Mouse (Mus musculus) forebrain, postnatal 0 days (tissue): ENCODE measurements at regions not wholly inside any gene's neighbourhood (a gene's known extent, or its start where the extent isn't known, plus 50 kb on each side); places are given as distances from the start of the nearest gene placed in this dataset.

ENCODE experiments used
- ATAC-seq: fragments of 200-750 bp; cut with Nextera tagmentation; 2 replicates; pipeline ENCODE4 v1.8.0; 2017; ENCODE audit warnings: mild to moderate bottlenecking, moderate library complexity
- DNase-seq: peaks from one replicate; pipeline ENCODE4 v3.0.0-alpha.2; 2015
- H3K27ac ChIP-seq: fragments of 300-500 bp; sonication (generic); 2 replicates; pipeline ENCODE4 v1.5.1; 2014; ENCODE audit warnings: low read depth, mild to moderate bottlenecking, antibody characterized with exemption, low read length, moderate library complexity, mixed read lengths
- H3K27me3 ChIP-seq: fragments of 300-500 bp; sonication (generic); 2 replicates; pipeline ENCODE4 v1.6.1; 2014; ENCODE audit warnings: mild to moderate bottlenecking, low read length, mixed read lengths; ENCODE audit not compliant: insufficient read depth
- H3K36me3 ChIP-seq: fragments of 300-500 bp; sonication (generic); 2 replicates; pipeline ENCODE4 v1.6.1; 2014; ENCODE audit warnings: mild to moderate bottlenecking, moderate library complexity; ENCODE audit not compliant: insufficient read depth
- H3K4me1 ChIP-seq: fragments of 300-500 bp; sonication (generic); 2 replicates; pipeline ENCODE4 v1.6.1; 2014; ENCODE audit warnings: antibody characterized with exemption; ENCODE audit not compliant: insufficient read depth
- H3K4me2 ChIP-seq: fragments of 300-500 bp; sonication (generic); 2 replicates; pipeline ENCODE4 v1.6.1; 2014; ENCODE audit warnings: low read depth, mild to moderate bottlenecking, moderate library complexity
- H3K4me3 ChIP-seq: fragments of 300-500 bp; sonication (generic); 2 replicates; pipeline ENCODE4 v1.5.1; 2014; ENCODE audit warnings: low read depth, low read length, mixed read lengths
- H3K9ac ChIP-seq: fragments of 300-500 bp; sonication (generic); 2 replicates; pipeline ENCODE4 v1.6.1; 2014; ENCODE audit warnings: mild to moderate bottlenecking
- H3K9me3 ChIP-seq: fragments of 300-500 bp; sonication (generic); 2 replicates; pipeline ENCODE4 v1.6.1; 2016; ENCODE audit warnings: low read length
- CTCF ChIP-seq: sonication (generic); IDR thresholded peaks from 2 replicates; pipeline ENCODE4 v1.5.1; 2016; ENCODE audit warnings: antibody characterized with exemption, control low read depth, low read depth
- WGBS: fragments of 180-500 bp; shearing (Covaris S2); extraction: QIAGEN DNeasy Blood & Tissue Kit; methylation state at CpG from one replicate; pipeline ENCODE4 v1.1.7; 2014; 5-methylcytosine and 5-hydroxymethylcytosine counted together

DNA sequence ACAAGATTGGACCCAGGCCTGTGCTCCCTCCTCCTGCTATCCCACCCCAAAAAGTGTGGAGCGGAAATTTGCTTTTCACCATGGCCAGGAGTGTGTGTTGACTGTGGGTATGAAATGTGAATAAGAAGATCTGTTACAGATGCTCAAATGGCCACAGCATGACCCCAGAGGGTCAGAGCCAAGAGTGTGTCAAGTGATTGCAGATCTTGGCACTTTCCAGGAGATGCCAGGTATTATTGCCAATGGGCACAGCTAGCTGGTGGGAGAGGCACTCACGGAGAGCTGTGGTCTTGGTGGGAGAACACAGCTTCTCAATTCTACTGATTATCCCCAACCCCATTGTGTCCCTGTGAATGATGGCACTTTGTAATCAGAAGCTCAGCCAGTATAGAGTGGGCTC, 62.7 kb downstream of the Smim20 start:
- TF ChIP-seq CTCF, result no peak

DNA sequence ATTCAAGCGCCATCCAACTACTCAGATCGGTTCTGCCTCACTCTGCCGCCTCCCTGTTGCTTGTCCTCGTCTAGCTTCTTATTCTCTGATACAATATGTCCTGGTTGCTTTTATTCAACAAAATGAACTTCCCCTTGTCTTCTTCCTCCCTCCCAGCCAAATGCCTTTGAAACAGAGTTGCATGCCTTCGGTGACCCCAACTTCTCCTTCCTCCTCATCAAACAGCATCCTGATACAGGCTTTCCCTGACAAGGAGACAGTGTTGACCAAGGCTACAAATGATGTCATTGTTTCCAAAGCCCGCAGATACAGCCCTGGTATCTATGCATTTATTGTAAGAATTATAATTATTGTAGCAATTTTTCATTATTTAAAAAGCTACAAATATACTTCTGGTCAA, 69.8 kb downstream of the Smim20 start:
- WGBS, result 84% methylated on average over 6 of the region's 6 CpGs

More for the DNA sequence above, 62.7 kb downstream of the Smim20 start:
- DNase-seq (no peak), ATAC-seq (no peak)
- no peaks in the 10 kb centered on the region for H3K27me3 ChIP-seq
- H3K27ac ChIP-seq, result no peak overlapping the region
- WGBS, result 73% methylated on average over 2 of the region's 2 CpGs
- no peaks in the 10 kb centered on the region for H3K36me3 ChIP-seq
- H3K4me3 ChIP-seq, result no peak overlapping the region
- no peaks in the 10 kb centered on the region for H3K9me3 ChIP-seq
- no peak overlapping the region for H3K4me2 ChIP-seq
- H3K9ac ChIP-seq, result no peak overlapping the region
- H3K4me1 ChIP-seq, result peaks cover 4% of the 10 kb centered on the region; the same call in 1 of the 2 replicates

DNA sequence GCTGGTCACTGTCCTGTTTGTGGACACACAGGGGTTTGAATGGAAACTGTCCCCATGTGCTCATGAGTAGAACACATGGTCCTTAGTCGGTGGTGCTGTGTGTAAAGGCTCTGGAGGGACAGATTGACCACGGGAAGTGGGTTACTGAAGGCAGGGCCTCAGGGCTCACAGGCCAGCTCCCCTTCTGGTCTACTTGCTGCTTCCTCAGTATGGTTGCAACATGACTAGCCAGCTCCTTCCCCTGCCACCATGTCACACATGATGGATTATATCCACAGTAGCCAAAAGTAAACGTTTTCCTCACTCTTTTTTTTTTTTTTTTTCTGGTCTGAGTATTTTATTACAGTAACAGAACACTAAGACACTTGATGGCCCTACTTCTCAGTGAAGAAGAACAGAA, 70.9 kb downstream of the Smim20 start:
- Histone ChIP-seq H3K9me3 (no peaks in the 10 kb centered on the region), H3K9ac (no peak overlapping the region), H3K27ac (no peak overlapping the region), H3K27me3 (no peaks in the 10 kb centered on the region), H3K36me3 (no peaks in the 10 kb centered on the region), H3K4me1 (no peaks in the 10 kb centered on the region), H3K4me2 (no peak overlapping the region), H3K4me3 (no peak overlapping the region)
- no peak for TF ChIP-seq CTCF
- DNase-seq, result no peak
- 76% methylated on average over 3 of the region's 3 CpGs for WGBS
- ATAC-seq, result no peak

More for the DNA sequence above, 69.8 kb downstream of the Smim20 start:
- TF ChIP-seq CTCF, result no peak
- Histone ChIP-seq H3K9ac (no peak overlapping the region), H3K27ac (no peak overlapping the region), H3K36me3 (no peaks in the 10 kb centered on the region), H3K4me1 (no peaks in the 10 kb centered on the region), H3K27me3 (no peaks in the 10 kb centered on the region), H3K4me3 (no peak overlapping the region), H3K9me3 (no peaks in the 10 kb centered on the region), H3K4me2 (no peak overlapping the region)
- no peak for ATAC-seq
- DNase-seq, result no peak

DNA sequence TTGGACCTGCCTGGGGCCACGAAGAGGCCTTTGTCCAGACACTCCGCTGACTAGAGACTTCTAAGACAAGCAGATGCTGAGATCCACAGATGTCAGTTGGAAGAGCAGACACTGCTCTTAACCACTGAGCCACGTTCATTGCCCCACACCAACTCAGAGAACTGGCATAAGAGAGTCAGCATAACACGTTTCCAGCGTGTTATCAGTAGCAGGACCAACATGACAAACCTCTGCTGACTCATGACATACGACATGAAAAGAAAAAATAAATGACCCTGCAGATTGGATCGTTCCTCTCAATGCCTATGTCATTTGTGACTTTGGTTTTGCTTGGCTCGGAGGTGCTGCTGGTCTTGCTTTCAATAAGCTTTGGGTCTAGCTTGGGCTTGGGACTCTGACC, 78.3 kb downstream of the Smim20 start:
- no peaks in the 10 kb centered on the region for H3K36me3 ChIP-seq
- DNase-seq (no peak), ATAC-seq (no peak)
- no peak overlapping the region for H3K4me3 ChIP-seq
- TF ChIP-seq CTCF, result no peak
- peaks cover 3% of the 10 kb centered on the region; the same call in 1 of the 2 replicates for H3K27me3 ChIP-seq
- H3K27ac ChIP-seq, result no peak overlapping the region
- H3K9me3 ChIP-seq, result no peaks in the 10 kb centered on the region
- H3K9ac ChIP-seq, result no peak overlapping the region
- H3K4me2 ChIP-seq, result no peak overlapping the region
- WGBS, result 92% methylated on average over 8 of the region's 8 CpGs
- H3K4me1 ChIP-seq, result no peaks in the 10 kb centered on the region

DNA sequence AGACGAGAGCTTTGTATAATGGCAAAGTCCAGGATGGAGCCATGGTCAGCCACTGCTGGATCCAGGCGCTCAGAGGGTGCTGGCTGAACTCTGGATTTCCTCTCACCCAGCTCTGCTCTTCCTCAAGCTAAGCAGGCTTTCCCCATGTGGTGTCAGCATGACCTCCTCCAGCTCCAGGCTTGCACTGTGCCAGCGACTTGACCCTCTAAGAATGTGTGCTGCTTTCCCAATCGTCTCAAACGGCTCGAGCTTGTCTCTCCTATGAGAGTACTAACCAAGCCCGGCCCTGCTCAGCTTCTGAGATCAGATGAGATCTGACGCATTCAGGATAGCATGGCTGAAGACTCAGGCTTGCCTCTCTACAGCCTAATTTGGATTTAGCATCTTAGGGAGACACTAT, 79.1 kb downstream of the Smim20 start:
- WGBS, result 78% methylated on average over 8 of the region's 8 CpGs
- H3K27me3 ChIP-seq, result peaks cover 3% of the 10 kb centered on the region; the same call in 1 of the 2 replicates
- H3K4me3 ChIP-seq, result no peak overlapping the region
- no peak overlapping the region for H3K4me2 ChIP-seq
- H3K36me3 ChIP-seq, result no peaks in the 10 kb centered on the region
- H3K27ac ChIP-seq, result no peak overlapping the region
- no peaks in the 10 kb centered on the region for H3K9me3 ChIP-seq
- H3K4me1 ChIP-seq, result no peaks in the 10 kb centered on the region
- TF ChIP-seq CTCF, result no peak
- ATAC-seq (no peak), DNase-seq (no peak)
- no peak overlapping the region for H3K9ac ChIP-seq

DNA sequence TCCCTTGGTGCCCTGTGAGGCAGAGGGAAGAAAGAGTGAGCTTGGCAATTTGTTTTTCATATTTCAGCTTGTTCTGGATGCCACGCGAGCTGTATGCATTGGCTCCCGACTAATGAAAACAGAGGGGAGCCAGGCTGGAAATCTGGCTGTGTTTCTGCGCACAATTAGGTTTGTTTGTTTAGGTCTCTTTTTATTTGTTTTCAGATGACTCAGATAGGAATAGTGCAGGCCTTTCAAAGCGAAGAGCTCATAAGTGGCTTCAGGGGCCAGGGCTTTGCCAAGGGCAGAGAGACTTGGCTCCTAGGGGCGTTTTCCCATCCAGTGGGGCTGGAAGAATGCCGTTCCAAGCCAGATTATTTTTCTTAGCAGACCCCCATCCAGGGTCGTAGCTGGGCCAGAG, 79.9 kb downstream of the Smim20 start:
- DNase-seq (peak; percentile 39), ATAC-seq (peak; percentile 47; the same call in 1 of the 2 replicates)
- Histone ChIP-seq H3K27me3 (peaks cover 3% of the 10 kb centered on the region; the same call in 1 of the 2 replicates), H3K9me3 (no peaks in the 10 kb centered on the region), H3K36me3 (no peaks in the 10 kb centered on the region), H3K4me2 (no peak overlapping the region), H3K27ac (no peak overlapping the region), H3K9ac (no peak overlapping the region), H3K4me3 (no peak overlapping the region), H3K4me1 (no peaks in the 10 kb centered on the region)
- WGBS, result 37% methylated on average over 8 of the region's 8 CpGs
- TF ChIP-seq CTCF, result no peak

DNA sequence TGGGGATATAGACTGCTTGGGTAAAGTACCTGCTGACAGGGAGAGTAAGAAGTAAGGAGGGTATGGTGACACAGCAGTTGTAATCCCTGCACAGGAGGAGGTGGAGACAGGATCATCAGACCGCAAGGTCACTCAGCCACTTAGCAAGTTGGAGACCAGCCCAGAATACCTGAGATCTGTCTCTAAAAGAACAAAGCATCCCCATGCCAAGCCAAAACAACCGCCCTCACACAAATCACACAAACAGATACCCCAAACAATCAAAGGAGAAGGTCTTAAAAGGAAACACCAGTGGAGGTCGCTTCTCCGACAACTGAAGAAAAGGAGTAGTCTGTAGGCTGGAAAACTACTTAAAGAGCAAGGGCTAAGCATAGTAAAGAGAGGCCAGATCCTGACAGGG, 86.0 kb downstream of the Smim20 start:
- H3K27ac ChIP-seq, result no peak overlapping the region
- DNase-seq (no peak), ATAC-seq (no peak)
- no peaks in the 10 kb centered on the region for H3K9me3 ChIP-seq
- no peak overlapping the region for H3K9ac ChIP-seq
- H3K36me3 ChIP-seq, result no peaks in the 10 kb centered on the region
- TF ChIP-seq CTCF, result no peak
- peaks cover 3% of the 10 kb centered on the region; the same call in 1 of the 2 replicates for H3K27me3 ChIP-seq
- H3K4me2 ChIP-seq, result no peak overlapping the region
- H3K4me3 ChIP-seq, result no peak overlapping the region
- WGBS, result 43% methylated on average over 4 of the region's 4 CpGs
- H3K4me1 ChIP-seq, result no peaks in the 10 kb centered on the region

DNA sequence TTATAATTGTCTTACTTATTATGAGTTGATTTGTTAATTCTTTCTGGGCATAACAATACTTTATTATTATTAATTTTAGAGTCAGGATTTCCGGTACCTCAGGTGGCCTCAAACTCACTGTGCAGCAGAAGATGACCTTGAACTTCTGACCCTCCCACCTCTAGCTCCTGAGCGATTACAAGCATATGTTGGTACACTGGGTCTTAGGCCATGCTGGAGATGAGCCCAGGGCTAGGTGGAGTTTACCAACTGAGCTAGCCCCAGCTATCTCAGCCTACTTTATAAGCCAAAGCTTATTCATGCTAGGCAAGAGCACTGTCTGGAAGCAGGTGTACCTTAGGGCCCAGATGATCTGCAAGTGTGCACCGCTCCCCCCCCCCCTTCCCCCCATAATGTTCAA, 87.4 kb downstream of the Smim20 start:
- Histone ChIP-seq H3K9me3 (no peaks in the 10 kb centered on the region), H3K9ac (no peak overlapping the region), H3K36me3 (no peaks in the 10 kb centered on the region), H3K27ac (no peak overlapping the region), H3K4me2 (no peak overlapping the region), H3K4me1 (no peaks in the 10 kb centered on the region), H3K4me3 (no peak overlapping the region), H3K27me3 (no peaks in the 10 kb centered on the region)
- ATAC-seq, result no peak
- 97% methylated on average over 3 of the region's 3 CpGs for WGBS
- no peak for TF ChIP-seq CTCF
- no peak for DNase-seq
